Mouse (Mus musculus): ENCODE data around the gene Elfn1. TPM values are rescaled to one million over a fixed set of nuclear protein-coding genes. Genes with fewer than 3 reads are reported as not detected.

The Elfn1 gene
- polyA plus RNA-seq, 1 experiment from 2014 or later: 0.39 TPM

GRCm38 (mm10) chr5:140006861-140007260, 99.1 kb downstream of the Elfn1 start:
- Histone ChIP-seq H3K4me2 (ENCODE audit: low read depth, low read length) (no peak overlapping the region), H3K9ac (ENCODE audit: low read length) (no peak overlapping the region), H3K4me1 (replicated peaks; ENCODE audit: control insufficient read depth, insufficient read depth, low read length) (no peaks in the 10 kb centered on the region), H3K27me3 (ENCODE audit: control insufficient read depth, insufficient read depth, low read depth, low read length) (no peaks in the 10 kb centered on the region), H3K9me3 (ENCODE audit: control insufficient read depth, low read length) (no peaks in the 10 kb centered on the region), H3K27ac (ENCODE audit: low read length) (no peak overlapping the region), H3K4me3 (ENCODE audit: low read length) (no peak overlapping the region), H3K36me3 (ENCODE audit: control insufficient read depth, insufficient read depth, low read length) (no peaks in the 10 kb centered on the region; the same call in 1 of the 2 replicates)
- no peak for ATAC-seq (ENCODE audit: low read depth)
- 52% methylated on average over 8 of the region's 8 CpGs for WGBS

- 47% methylated on average over 9 of the region's 9 CpGs for WGBS
- H3K36me3 ChIP-seq (ENCODE audit: control insufficient read depth, insufficient read depth, low read length): no peaks in the 10 kb centered on the region; the same call in 1 of the 2 replicates
- no peaks in the 10 kb centered on the region for H3K9me3 ChIP-seq (ENCODE audit: control insufficient read depth, low read length)
- no peak overlapping the region for H3K9ac ChIP-seq (ENCODE audit: low read length)
- H3K4me3 ChIP-seq (ENCODE audit: low read length): no peak overlapping the region
- H3K4me1 ChIP-seq (replicated peaks; ENCODE audit: control insufficient read depth, insufficient read depth, low read length): no peaks in the 10 kb centered on the region
- H3K27ac ChIP-seq (ENCODE audit: low read length): no peak overlapping the region
- no peak overlapping the region for H3K4me2 ChIP-seq (ENCODE audit: low read depth, low read length)
- H3K27me3 ChIP-seq (ENCODE audit: control insufficient read depth, insufficient read depth, low read depth, low read length): no peaks in the 10 kb centered on the region
- no peak for ATAC-seq (ENCODE audit: low read depth)
Measured at GRCm38 (mm10) chr5:140007656-140008522, 100.1 kb downstream of the Elfn1 start.

GRCm38 (mm10) chr5:140008523-140008806, 100.7 kb downstream of the Elfn1 start:
- no peak overlapping the region for H3K4me2 ChIP-seq (ENCODE audit: low read depth, low read length)
- H3K36me3 ChIP-seq (ENCODE audit: control insufficient read depth, insufficient read depth, low read length): no peaks in the 10 kb centered on the region; the same call in 1 of the 2 replicates
- ATAC-seq (ENCODE audit: low read depth): no peak
- no peak overlapping the region for H3K27ac ChIP-seq (ENCODE audit: low read length)
- no peaks in the 10 kb centered on the region for H3K27me3 ChIP-seq (ENCODE audit: control insufficient read depth, insufficient read depth, low read depth, low read length)
- no peaks in the 10 kb centered on the region for H3K9me3 ChIP-seq (ENCODE audit: control insufficient read depth, low read length)
- no peaks in the 10 kb centered on the region for H3K4me1 ChIP-seq (replicated peaks; ENCODE audit: control insufficient read depth, insufficient read depth, low read length)
- H3K9ac ChIP-seq (ENCODE audit: low read length): no peak overlapping the region
- WGBS: 66% methylated on average over 5 of the region's 5 CpGs
- no peak overlapping the region for H3K4me3 ChIP-seq (ENCODE audit: low read length)

- Histone ChIP-seq H3K4me1 (replicated peaks; ENCODE audit: control insufficient read depth, insufficient read depth, low read length) (no peaks in the 10 kb centered on the region; the same call in 1 of the 2 replicates), H3K4me2 (ENCODE audit: low read depth, low read length) (no peak overlapping the region), H3K9me3 (ENCODE audit: control insufficient read depth, low read length) (no peaks in the 10 kb centered on the region), H3K27me3 (ENCODE audit: control insufficient read depth, insufficient read depth, low read depth, low read length) (no peaks in the 10 kb centered on the region), H3K9ac (ENCODE audit: low read length) (no peak overlapping the region), H3K27ac (ENCODE audit: low read length) (no peak overlapping the region), H3K36me3 (ENCODE audit: control insufficient read depth, insufficient read depth, low read length) (no peaks in the 10 kb centered on the region; the same call in 1 of the 2 replicates), H3K4me3 (ENCODE audit: low read length) (no peak overlapping the region)
- WGBS: 73% methylated on average over 7 of the region's 7 CpGs
- ATAC-seq (ENCODE audit: low read depth): no peak
Measured at GRCm38 (mm10) chr5:140009083-140009655, 101.4 kb downstream of the Elfn1 start.

- WGBS: 81% methylated on average over 3 of the region's 3 CpGs
- H3K27me3 ChIP-seq (ENCODE audit: control insufficient read depth, insufficient read depth, low read depth, low read length): no peaks in the 10 kb centered on the region
- no peaks in the 10 kb centered on the region for H3K9me3 ChIP-seq (ENCODE audit: control insufficient read depth, low read length)
- ATAC-seq (ENCODE audit: low read depth): no peak
- H3K9ac ChIP-seq (ENCODE audit: low read length): no peak overlapping the region
- H3K36me3 ChIP-seq (ENCODE audit: control insufficient read depth, insufficient read depth, low read length): no peaks in the 10 kb centered on the region; the same call in 1 of the 2 replicates
- H3K4me3 ChIP-seq (ENCODE audit: low read length): no peak overlapping the region
- no peak overlapping the region for H3K27ac ChIP-seq (ENCODE audit: low read length)
- H3K4me1 ChIP-seq (replicated peaks; ENCODE audit: control insufficient read depth, insufficient read depth, low read length): no peaks in the 10 kb centered on the region; the same call in 1 of the 2 replicates
- no peak overlapping the region for H3K4me2 ChIP-seq (ENCODE audit: low read depth, low read length)
Measured at GRCm38 (mm10) chr5:140010405-140010804, 102.7 kb downstream of the Elfn1 start.

GRCm38 (mm10) chr5:140012286-140012967, 104.7 kb downstream of the Elfn1 start:
- Histone ChIP-seq H3K9me3 (ENCODE audit: control insufficient read depth, low read length) (no peaks in the 10 kb centered on the region), H3K4me1 (replicated peaks; ENCODE audit: control insufficient read depth, insufficient read depth, low read length) (no peaks in the 10 kb centered on the region; the same call in 1 of the 2 replicates), H3K27ac (ENCODE audit: low read length) (no peak overlapping the region), H3K4me3 (ENCODE audit: low read length) (no peak overlapping the region), H3K36me3 (ENCODE audit: control insufficient read depth, insufficient read depth, low read length) (no peaks in the 10 kb centered on the region; the same call in 1 of the 2 replicates), H3K4me2 (ENCODE audit: low read depth, low read length) (no peak overlapping the region), H3K9ac (ENCODE audit: low read length) (no peak overlapping the region), H3K27me3 (ENCODE audit: control insufficient read depth, insufficient read depth, low read depth, low read length) (no peaks in the 10 kb centered on the region)
- 84% methylated on average over 12 of the region's 12 CpGs for WGBS
- no peak for ATAC-seq (ENCODE audit: low read depth)

GRCm38 (mm10) chr5:140013652-140014051, 105.9 kb downstream of the Elfn1 start:
- no peak overlapping the region for H3K27ac ChIP-seq (ENCODE audit: low read length)
- 70% methylated on average over 5 of the region's 5 CpGs for WGBS
- H3K27me3 ChIP-seq (ENCODE audit: control insufficient read depth, insufficient read depth, low read depth, low read length): no peaks in the 10 kb centered on the region
- no peak overlapping the region for H3K9ac ChIP-seq (ENCODE audit: low read length)
- no peaks in the 10 kb centered on the region for H3K9me3 ChIP-seq (ENCODE audit: control insufficient read depth, low read length)
- H3K4me3 ChIP-seq (ENCODE audit: low read length): no peak overlapping the region
- no peak for ATAC-seq (ENCODE audit: low read depth)
- no peaks in the 10 kb centered on the region; the same call in 1 of the 2 replicates for H3K4me1 ChIP-seq (replicated peaks; ENCODE audit: control insufficient read depth, insufficient read depth, low read length)
- no peak overlapping the region for H3K4me2 ChIP-seq (ENCODE audit: low read depth, low read length)
- no peaks in the 10 kb centered on the region for H3K36me3 ChIP-seq (ENCODE audit: control insufficient read depth, insufficient read depth, low read length)

GRCm38 (mm10) chr5:140016896-140017295, 109.2 kb downstream of the Elfn1 start:
- Histone ChIP-seq H3K27ac (ENCODE audit: low read length) (no peak overlapping the region), H3K9me3 (ENCODE audit: control insufficient read depth, low read length) (no peaks in the 10 kb centered on the region), H3K36me3 (ENCODE audit: control insufficient read depth, insufficient read depth, low read length) (no peaks in the 10 kb centered on the region), H3K4me2 (ENCODE audit: low read depth, low read length) (no peak overlapping the region), H3K4me3 (ENCODE audit: low read length) (no peak overlapping the region), H3K27me3 (ENCODE audit: control insufficient read depth, insufficient read depth, low read depth, low read length) (no peaks in the 10 kb centered on the region), H3K9ac (ENCODE audit: low read length) (no peak overlapping the region), H3K4me1 (replicated peaks; ENCODE audit: control insufficient read depth, insufficient read depth, low read length) (no peaks in the 10 kb centered on the region; the same call in 1 of the 2 replicates)
- 100% methylated on average over 1 of the region's 1 CpGs for WGBS
- ATAC-seq (ENCODE audit: low read depth): no peak

GRCm38 (mm10) chr5:140018780-140019179, 111.0 kb downstream of the Elfn1 start:
- Histone ChIP-seq H3K4me2 (ENCODE audit: low read depth, low read length) (no peak overlapping the region), H3K4me1 (replicated peaks; ENCODE audit: control insufficient read depth, insufficient read depth, low read length) (no peaks in the 10 kb centered on the region; the same call in 1 of the 2 replicates), H3K9ac (ENCODE audit: low read length) (no peak overlapping the region), H3K27me3 (ENCODE audit: control insufficient read depth, insufficient read depth, low read depth, low read length) (no peaks in the 10 kb centered on the region), H3K36me3 (ENCODE audit: control insufficient read depth, insufficient read depth, low read length) (no peaks in the 10 kb centered on the region), H3K4me3 (ENCODE audit: low read length) (no peak overlapping the region), H3K27ac (ENCODE audit: low read length) (no peak overlapping the region), H3K9me3 (ENCODE audit: control insufficient read depth, low read length) (no peaks in the 10 kb centered on the region)
- 87% methylated on average over 7 of the region's 7 CpGs for WGBS
- ATAC-seq (ENCODE audit: low read depth): no peak
